Mouse (Mus musculus): ENCODE results near the gene Ddx51.

DNA sequence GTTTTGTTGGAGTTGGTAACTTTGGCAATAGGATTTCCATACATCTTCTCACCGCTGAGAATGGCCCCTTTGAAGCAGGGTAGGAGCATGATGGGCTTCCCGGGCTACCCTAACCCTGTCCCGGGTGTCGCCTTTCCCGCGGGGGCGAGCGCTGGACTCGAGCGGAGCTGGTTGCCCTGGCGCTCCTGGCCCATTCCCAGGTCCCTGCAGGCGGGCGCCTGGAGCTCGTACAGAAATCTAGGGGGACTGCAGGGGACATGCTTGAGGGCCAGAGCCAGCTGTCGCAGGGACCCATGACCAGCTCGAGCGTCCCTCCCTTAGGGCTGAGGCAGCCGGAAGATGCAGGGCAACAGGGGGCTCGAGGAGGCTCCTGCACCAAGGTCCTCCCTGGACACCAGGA lies 25.1 kb upstream of the Ddx51 start:
- TF ChIP-seq CTCF (IDR thresholded peaks at IDR 0.05; ENCODE audit: low read depth) (no peak), EP300 (optimal IDR thresholded peaks at IDR 0.05) (no peak)

Data from stomach, postnatal 0 days (tissue).